Mouse (Mus musculus): Measurements from ENCODE around the gene Ing2. TPM values are rescaled to one million over a fixed set of nuclear protein-coding genes. Genes with fewer than 3 reads are reported as not detected.

The Ing2 gene
- polyA plus RNA-seq, 1 experiment from 2014 or later = 8.6 TPM

DNA sequence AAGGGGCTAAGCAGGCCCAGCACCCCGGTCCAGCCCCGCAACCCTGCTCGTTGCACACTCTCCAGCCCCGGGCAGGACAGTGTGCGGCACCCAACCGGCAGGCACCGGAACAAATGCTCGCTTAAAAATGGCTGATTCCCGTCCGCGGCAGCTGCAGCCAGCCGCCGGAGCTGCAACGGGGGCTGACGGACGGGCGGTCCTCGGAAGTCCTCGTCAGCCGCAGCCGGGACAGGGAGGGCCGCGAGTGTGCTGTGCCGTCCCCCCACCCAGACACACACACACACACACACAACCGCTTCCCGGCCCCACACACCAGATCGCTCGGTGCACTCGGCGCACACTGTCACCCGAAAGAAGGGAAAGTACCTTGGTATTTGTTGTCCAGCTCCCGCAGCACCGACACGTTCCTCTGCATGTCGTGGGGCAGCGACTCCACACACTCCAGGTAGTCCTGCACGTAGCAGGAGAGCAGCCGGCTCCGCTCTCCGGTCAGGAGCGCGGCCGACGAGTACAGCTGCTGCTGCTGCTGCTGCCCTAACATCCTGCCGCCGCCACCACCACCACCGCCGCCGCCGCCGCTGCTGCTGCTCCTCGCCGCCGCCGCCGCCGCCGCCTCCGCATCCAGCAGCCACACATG lies 1.1 kb downstream of the Ing2 start:
- peaks cover 6% of the 10 kb centered on the region for H3K36me3 ChIP-seq
- H3K9me3 ChIP-seq (replicated peaks) = no peaks in the 10 kb centered on the region
- peak overlapping the region; percentile 93 for H3K27ac ChIP-seq
- peaks cover 30% of the 10 kb centered on the region for H3K4me1 ChIP-seq (replicated peaks)
- H3K9ac ChIP-seq = peak overlapping the region; percentile 95
- peak overlapping the region; percentile 95 for H3K4me3 ChIP-seq (replicated peaks)
- under 1% methylated on average over 52 of the region's 59 CpGs for WGBS (ENCODE audit: insufficient replicate concordance)
- H3K27me3 ChIP-seq = no peaks in the 10 kb centered on the region
- H3K4me2 ChIP-seq = peak overlapping the region; percentile 94
- peak; percentile 42 for DNase-seq
- ATAC-seq (ENCODE audit: low read depth) = peak; percentile 2

DNA sequence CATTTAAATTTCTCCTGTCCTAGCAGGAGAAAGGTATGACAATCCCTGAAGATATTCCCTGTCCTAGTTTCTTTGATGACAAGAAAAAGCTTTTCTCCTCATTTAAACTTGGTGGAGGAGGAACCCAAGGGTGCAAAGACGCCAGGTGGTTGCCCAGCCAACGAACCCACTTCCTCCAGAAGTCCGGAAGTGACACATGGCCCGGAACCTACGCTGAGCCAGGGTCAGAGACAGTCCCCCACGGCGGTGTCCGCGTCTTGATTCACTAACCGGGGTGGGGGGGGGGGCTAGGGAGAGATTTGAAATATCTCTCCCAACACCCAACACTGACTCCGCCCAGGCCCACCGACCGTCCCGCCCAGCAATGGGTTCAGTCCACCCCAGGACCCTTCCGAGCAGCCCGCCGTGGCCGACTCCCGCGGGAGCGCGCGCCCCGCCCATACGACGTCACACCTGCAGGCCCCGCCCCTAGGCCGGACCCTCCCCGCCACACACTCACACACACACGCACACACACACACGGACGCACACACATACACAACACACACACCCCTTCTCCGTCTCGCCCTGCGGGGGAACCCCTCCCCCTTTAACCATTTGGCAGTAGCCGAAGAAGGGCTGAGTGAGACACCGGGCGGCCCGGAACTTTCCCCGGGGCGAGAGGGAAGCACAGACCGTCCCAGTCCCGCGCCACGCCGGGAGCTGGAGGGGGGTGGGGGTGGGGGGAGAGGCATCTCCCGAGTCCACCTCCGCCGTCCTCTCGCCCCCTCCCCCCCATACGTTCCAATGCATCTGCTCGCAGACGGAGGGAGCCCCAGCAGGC lies 1.8 kb downstream of the Ing2 start:
- peak overlapping the region; percentile 95 for H3K4me3 ChIP-seq (replicated peaks)

DNA sequence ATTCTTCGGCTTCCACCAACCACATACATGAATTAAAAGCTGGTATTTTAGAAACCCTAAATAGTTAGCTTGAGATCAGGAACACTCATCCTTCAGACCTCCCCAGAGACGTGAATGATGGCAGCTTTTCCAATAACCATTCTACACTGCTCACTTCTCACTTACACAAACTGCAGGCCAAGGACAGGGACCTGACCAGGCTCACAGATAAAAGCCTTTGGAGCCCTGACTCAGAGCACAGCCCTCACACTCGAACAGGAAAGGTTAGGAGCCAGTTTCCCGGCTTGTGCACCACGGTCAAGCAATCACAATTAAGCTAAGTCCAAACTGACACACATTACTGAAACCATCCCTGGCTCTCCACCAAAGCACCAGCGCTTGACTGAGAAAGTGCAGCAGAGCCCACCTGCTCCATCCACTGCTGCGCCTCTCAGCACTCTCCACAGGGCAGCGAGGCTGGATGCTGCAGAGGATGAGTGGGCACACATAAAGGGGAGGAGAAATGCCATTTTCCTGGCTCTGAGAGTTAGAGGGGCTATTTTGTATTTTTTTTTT lies 11.0 kb downstream of the Ing2 start:
- WGBS (ENCODE audit: insufficient replicate concordance) = 74% methylated on average over 8 of the region's 8 CpGs
- H3K36me3 ChIP-seq = peaks cover 28% of the 10 kb centered on the region

More for the DNA sequence above, 1.8 kb downstream of the Ing2 start:
- WGBS (ENCODE audit: insufficient replicate concordance) = under 1% methylated on average over 50 of the region's 53 CpGs
- Histone ChIP-seq H3K4me2 (peak overlapping the region; percentile 94), H3K9me3 (replicated peaks) (no peaks in the 10 kb centered on the region), H3K27ac (peak overlapping the region; percentile 93), H3K36me3 (peaks cover 9% of the 10 kb centered on the region), H3K4me1 (replicated peaks) (peaks cover 30% of the 10 kb centered on the region), H3K27me3 (no peaks in the 10 kb centered on the region), H3K9ac (peak overlapping the region; percentile 95)
- DNase-seq (peak; percentile 83), ATAC-seq (ENCODE audit: low read depth) (peak; percentile 52)

DNA sequence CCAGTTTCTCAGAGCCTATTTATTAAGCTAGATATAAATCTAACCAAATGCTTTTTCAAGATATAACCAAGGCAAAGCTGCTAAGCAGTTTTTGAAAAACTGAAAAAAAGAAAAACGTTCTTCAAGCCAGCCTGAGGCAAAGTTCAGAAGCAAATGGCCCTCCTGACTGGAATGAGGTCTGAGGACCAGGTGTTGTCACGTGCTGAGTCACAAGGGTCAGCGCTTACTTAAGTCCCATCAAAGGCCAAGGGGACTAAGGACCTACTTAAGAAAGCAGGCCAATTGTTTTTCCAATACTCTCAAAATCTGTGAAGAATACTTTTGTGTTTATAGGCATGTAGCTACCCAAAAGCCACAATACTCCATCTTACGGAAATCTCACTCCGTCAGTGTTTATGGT lies 12.2 kb downstream of the Ing2 start:
- Histone ChIP-seq H3K4me3 (replicated peaks) (no peak overlapping the region), H3K9ac (no peak overlapping the region), H3K27ac (no peak overlapping the region), H3K9me3 (replicated peaks) (no peaks in the 10 kb centered on the region), H3K4me2 (no peak overlapping the region), H3K27me3 (no peaks in the 10 kb centered on the region), H3K36me3 (peaks cover 19% of the 10 kb centered on the region), H3K4me1 (replicated peaks) (0 out of 2 replicates have a peak, but pooled peaks cover 2% of the 10 kb centered on the region)
- ATAC-seq (ENCODE audit: low read depth) = no peak
- DNase-seq = no peak
- WGBS (ENCODE audit: insufficient replicate concordance) = 80% methylated on average over 5 of the region's 5 CpGs

More for the DNA sequence above, 11.0 kb downstream of the Ing2 start:
- H3K9ac ChIP-seq = no peak overlapping the region
- no peak overlapping the region for H3K27ac ChIP-seq
- H3K27me3 ChIP-seq = no peaks in the 10 kb centered on the region
- DNase-seq (no peak), ATAC-seq (ENCODE audit: low read depth) (no peak)
- no peaks in the 10 kb centered on the region for H3K9me3 ChIP-seq (replicated peaks)
- H3K4me2 ChIP-seq = no peak overlapping the region
- no peak overlapping the region for H3K4me3 ChIP-seq (replicated peaks)
- 0 out of 2 replicates have a peak, but pooled peaks cover 2% of the 10 kb centered on the region for H3K4me1 ChIP-seq (replicated peaks)

DNA sequence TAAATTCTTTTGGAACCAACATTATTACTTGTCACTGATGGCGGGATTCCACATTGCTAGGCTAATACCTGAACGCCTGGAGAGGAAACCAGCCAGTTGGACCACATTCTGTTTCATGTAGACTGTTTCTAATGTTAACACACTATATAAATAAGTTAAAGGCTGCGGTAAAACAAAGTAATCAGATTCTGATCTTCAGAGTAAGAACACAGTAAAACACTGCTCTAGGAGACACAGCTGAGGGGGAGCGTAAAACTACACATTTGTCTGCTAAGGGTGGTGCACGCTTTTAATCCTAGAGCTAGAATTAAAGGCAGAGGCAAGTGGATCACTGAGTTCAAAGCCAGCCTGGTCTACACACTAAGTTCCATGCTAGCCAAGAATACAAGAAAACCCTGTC lies 12.6 kb downstream of the Ing2 start:
- H3K9ac ChIP-seq = no peak overlapping the region
- no peaks in the 10 kb centered on the region for H3K27me3 ChIP-seq
- H3K4me2 ChIP-seq = no peak overlapping the region
- H3K36me3 ChIP-seq = peaks cover 14% of the 10 kb centered on the region
- no peak overlapping the region for H3K4me3 ChIP-seq (replicated peaks)
- 0 out of 2 replicates have a peak, but pooled peaks cover 2% of the 10 kb centered on the region for H3K4me1 ChIP-seq (replicated peaks)
- no peaks in the 10 kb centered on the region for H3K9me3 ChIP-seq (replicated peaks)
- 83% methylated on average over 5 of the region's 5 CpGs for WGBS (ENCODE audit: insufficient replicate concordance)
- ATAC-seq (ENCODE audit: low read depth) (no peak), DNase-seq (no peak)
- no peak overlapping the region for H3K27ac ChIP-seq

DNA sequence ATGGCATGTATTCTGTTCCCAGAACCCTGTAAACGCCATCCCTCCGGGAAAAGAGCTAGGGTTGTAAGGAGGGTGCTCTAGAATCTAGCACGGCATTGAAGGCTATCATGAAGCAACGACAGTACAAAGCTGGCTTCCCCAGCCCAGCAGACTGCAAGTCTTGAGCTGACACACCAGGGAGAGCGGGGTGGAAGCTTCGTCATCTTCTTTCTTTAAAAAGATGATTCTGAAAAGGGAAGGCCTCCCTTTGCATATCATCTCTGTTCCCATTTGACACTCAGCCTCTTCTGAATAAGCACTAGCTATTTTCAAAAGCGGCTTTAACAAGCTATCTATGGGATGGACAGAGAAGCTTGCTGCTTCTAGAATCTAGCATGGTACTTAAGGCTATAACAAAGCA lies 15.0 kb downstream of the Ing2 start:
- 82% methylated on average over 7 of the region's 7 CpGs for WGBS (ENCODE audit: insufficient replicate concordance)
- no peak for ATAC-seq (ENCODE audit: low read depth)
- Histone ChIP-seq H3K27ac (no peak overlapping the region), H3K36me3 (peaks cover under 1% of the 10 kb centered on the region; the same call in 1 of the 2 replicates), H3K4me2 (no peak overlapping the region), H3K27me3 (no peaks in the 10 kb centered on the region), H3K9me3 (replicated peaks) (no peaks in the 10 kb centered on the region), H3K9ac (no peak overlapping the region), H3K4me1 (replicated peaks) (0 out of 2 replicates have a peak, but pooled peaks cover 2% of the 10 kb centered on the region), H3K4me3 (replicated peaks) (no peak overlapping the region)
- no peak for DNase-seq

DNA sequence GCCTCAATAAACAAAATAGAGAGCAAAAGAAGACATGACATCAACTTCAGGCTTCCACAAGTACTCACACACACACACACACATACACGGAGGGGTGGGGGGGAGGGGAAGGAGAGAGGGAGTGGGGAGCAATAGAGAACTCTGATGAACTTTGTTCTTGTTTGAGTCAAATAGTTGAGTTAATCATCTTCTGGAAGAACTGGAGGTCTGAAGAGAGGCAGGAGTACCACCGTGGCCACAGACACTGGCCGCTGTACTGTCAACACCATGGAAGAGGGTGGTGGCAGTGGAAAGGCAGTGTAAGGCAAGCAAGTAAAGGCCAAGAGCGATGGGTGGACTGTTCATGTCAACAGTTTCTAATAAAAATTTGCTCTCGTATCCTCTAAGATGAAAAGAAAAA lies 15.9 kb downstream of the Ing2 start:
- Histone ChIP-seq H3K27ac (no peak overlapping the region), H3K27me3 (no peaks in the 10 kb centered on the region), H3K9ac (no peak overlapping the region), H3K4me1 (replicated peaks) (0 out of 2 replicates have a peak, but pooled peaks cover 2% of the 10 kb centered on the region), H3K4me3 (replicated peaks) (no peak overlapping the region), H3K4me2 (no peak overlapping the region), H3K9me3 (replicated peaks) (no peaks in the 10 kb centered on the region), H3K36me3 (no peaks in the 10 kb centered on the region)
- 72% methylated on average over 5 of the region's 5 CpGs for WGBS (ENCODE audit: insufficient replicate concordance)
- ATAC-seq (ENCODE audit: low read depth) (0 out of 2 replicates have a peak, but pooled peaks have one; percentile 41), DNase-seq (no peak)

DNA sequence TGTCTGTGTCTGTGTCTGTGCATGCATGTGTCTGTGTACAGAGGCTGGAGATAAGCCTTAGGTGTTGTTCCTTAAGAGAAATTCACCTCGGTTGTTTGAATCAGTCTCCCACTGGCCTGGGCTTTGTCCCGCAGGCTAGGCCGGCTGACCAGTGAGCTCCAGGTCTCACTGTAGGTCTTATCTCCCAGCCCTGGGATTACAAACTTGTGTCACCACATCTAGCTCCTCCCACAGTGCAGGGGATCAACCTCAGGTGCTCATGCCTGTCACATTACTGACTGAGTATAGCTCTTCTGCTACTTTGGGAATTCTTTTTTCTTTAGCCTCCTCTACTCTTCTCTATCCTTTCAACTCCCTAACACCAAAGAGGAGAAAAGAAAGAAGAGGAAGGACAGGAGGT lies 20.9 kb downstream of the Ing2 start:
- no peaks in the 10 kb centered on the region for H3K9me3 ChIP-seq (replicated peaks)
- peak overlapping the region; percentile 50 for H3K27ac ChIP-seq
- no peak overlapping the region for H3K9ac ChIP-seq
- no peak for DNase-seq
- H3K27me3 ChIP-seq = no peaks in the 10 kb centered on the region
- H3K4me2 ChIP-seq = no peak overlapping the region
- WGBS (ENCODE audit: insufficient replicate concordance) = 26% methylated on average over 3 of the region's 3 CpGs
- ATAC-seq (ENCODE audit: low read depth) = peak; percentile 54
- H3K4me3 ChIP-seq (replicated peaks) = no peak overlapping the region
- H3K4me1 ChIP-seq (replicated peaks) = no peaks in the 10 kb centered on the region
- H3K36me3 ChIP-seq = no peaks in the 10 kb centered on the region

DNA sequence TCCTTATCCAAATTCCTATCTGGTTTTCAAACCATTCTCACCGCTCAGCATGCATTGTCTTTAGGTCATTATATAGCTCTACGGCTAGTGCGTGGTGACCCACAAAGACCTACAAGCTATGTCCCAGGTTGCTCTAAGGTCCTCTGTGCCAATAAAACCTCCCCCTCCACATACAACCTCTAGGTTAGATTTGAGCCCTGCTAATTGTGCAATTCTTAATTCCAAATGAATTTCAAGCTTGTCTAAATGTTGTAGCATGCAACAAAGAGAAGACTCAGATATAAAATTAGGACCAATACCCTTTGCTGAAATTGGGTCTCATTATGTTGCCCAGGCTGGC lies 22.6 kb downstream of the Ing2 start:
- ATAC-seq (ENCODE audit: low read depth) = no peak
- no peaks in the 10 kb centered on the region for H3K27me3 ChIP-seq
- no peak overlapping the region for H3K4me3 ChIP-seq (replicated peaks)
- H3K9me3 ChIP-seq (replicated peaks) = no peaks in the 10 kb centered on the region
- H3K9ac ChIP-seq = no peak overlapping the region
- H3K4me2 ChIP-seq = no peak overlapping the region
- peak overlapping the region; percentile 37; the same call in 1 of the 2 replicates for H3K27ac ChIP-seq
- no peaks in the 10 kb centered on the region for H3K36me3 ChIP-seq
- no peaks in the 10 kb centered on the region for H3K4me1 ChIP-seq (replicated peaks)
- WGBS (ENCODE audit: insufficient replicate concordance) = 49% methylated on average over 3 of the region's 3 CpGs
- no peak for DNase-seq

DNA sequence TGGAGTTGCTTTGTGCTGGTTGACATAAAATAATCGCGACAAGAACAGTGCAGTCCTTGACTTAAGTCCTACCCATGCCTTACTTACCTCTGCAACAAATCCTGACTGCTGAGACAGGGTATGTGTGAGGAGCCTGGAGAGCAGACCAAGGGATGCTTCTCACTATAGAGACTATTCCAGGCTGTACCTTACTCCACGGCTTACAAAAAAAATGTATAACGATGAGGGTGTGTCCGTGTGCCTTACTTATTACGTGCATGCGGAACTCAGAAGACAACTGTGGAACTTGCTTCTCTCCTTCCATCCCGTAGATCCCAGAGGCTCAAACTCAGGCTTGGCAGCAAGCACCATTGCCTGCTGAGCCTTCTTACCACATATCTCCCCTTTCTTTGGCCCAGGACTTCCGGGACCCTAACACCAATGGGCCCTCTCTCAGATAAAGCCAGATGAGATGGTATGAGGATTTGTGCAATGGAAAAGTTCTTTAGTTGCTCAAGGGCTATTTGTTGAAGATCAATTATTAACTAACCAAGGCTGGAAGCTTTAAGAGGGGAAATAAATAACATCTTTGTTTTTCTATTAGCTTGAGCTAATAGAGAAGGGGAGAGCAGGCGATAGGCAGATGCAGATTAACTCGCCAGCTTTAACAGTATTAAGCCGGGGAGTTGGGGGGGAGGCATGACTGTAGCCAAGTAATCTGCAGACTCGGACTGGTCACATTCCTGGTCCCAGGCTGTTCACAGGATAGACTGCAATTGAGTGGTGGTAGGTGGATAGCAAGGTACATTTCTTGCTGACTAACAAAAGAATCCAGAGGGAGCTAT lies 23.2 kb downstream of the Ing2 start:
- H3K36me3 ChIP-seq = no peaks in the 10 kb centered on the region
- no peak overlapping the region for H3K9ac ChIP-seq
- no peaks in the 10 kb centered on the region for H3K27me3 ChIP-seq
- no peaks in the 10 kb centered on the region for H3K4me1 ChIP-seq (replicated peaks)
- DNase-seq (no peak), ATAC-seq (ENCODE audit: low read depth) (peak; percentile 57)
- H3K4me2 ChIP-seq = no peak overlapping the region
- H3K9me3 ChIP-seq (replicated peaks) = no peaks in the 10 kb centered on the region
- WGBS (ENCODE audit: insufficient replicate concordance) = 68% methylated on average over 13 of the region's 13 CpGs
- peak overlapping the region; percentile 47 for H3K27ac ChIP-seq
- H3K4me3 ChIP-seq (replicated peaks) = no peak overlapping the region

DNA sequence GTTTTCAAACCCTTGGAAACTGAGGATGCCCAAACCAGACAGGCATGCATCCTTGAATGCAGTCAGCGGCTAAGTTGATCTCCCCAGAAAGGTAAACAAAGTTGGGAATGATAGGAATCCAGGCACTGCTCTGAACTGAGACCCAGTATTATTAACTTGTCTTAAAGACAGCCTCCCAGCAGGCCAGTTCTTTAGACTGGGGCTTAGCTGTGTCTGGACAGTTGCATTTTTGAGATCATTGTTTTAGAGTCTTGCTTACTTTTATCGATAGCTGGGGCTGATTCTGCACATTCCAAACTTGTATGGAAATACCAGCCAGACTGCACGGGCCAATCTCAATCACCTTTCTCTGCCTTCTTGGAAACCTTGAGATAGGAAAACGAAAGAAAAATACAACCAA lies 24.5 kb downstream of the Ing2 start:
- Histone ChIP-seq H3K27me3 (no peaks in the 10 kb centered on the region), H3K4me3 (replicated peaks) (no peak overlapping the region), H3K4me1 (replicated peaks) (no peaks in the 10 kb centered on the region), H3K9ac (no peak overlapping the region), H3K36me3 (no peaks in the 10 kb centered on the region), H3K27ac (no peak overlapping the region), H3K9me3 (replicated peaks) (no peaks in the 10 kb centered on the region), H3K4me2 (no peak overlapping the region)
- DNase-seq (no peak), ATAC-seq (ENCODE audit: low read depth) (no peak)
- WGBS (ENCODE audit: insufficient replicate concordance) = 53% methylated on average over 4 of the region's 4 CpGs
